Mouse (Mus musculus): ENCODE measurements around the gene Ppox.
"Not testable (repeated sequence)": the region's sequence is repeated elsewhere in the genome, so short reads cannot be mapped to it uniquely, and the experiment has no call there.

Gene Ppox

DNA sequence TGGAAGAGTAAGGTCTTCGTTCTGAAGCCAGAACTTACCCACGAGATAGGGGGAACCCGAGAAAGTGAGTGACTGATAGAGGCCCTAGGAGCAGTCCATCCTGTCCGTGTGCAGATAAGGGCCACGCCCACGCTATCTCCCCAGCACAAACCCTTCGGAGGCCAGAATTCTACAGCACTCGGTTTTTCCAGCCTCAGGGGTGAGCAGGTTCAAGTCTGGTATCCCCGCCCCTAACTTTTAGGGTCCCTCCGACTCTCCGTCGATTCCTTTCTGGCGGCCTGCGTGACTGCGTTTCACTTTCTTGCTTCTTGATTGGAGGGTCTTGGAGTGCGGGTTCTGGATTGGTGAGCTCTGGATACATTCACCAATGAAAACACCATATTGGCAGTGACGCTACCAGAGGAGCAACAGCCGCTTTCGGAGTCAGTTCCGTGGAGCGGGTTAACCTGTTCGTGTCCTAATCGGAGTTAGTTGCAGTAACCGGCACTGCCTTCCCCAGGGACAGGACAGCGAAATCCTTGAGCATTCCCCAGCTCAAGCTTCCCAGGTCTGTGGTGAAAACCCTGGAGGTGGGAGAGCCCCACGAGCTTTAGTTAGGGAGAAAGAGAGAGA, at the start of gene Ppox:
Ppox (minus strand) TSS at position 271 of the 612 bp plus-strand sequence.
- DNase-seq (ENCODE audit: low read depth, low spot score): peak; percentile 97

DNA sequence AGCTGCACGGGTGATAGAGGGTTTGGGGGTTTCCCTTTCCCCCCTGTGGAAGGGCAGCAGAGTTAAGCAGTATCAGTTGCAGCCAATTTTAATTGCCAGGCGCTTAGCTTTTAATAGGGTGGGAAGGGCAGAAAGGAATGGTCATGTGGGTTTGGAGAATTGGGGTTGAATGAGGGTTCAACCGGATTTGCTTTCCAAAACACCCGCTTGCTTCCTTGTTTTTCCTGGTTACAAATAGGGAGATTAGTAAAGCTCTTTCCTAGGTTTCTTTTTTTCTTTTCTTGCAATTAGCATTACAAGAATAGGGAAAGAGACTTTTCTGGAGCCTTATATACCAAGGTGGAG, 49.2 kb upstream of the Ppox start:
- no peak for DNase-seq (ENCODE audit: low read depth, low spot score)

DNA sequence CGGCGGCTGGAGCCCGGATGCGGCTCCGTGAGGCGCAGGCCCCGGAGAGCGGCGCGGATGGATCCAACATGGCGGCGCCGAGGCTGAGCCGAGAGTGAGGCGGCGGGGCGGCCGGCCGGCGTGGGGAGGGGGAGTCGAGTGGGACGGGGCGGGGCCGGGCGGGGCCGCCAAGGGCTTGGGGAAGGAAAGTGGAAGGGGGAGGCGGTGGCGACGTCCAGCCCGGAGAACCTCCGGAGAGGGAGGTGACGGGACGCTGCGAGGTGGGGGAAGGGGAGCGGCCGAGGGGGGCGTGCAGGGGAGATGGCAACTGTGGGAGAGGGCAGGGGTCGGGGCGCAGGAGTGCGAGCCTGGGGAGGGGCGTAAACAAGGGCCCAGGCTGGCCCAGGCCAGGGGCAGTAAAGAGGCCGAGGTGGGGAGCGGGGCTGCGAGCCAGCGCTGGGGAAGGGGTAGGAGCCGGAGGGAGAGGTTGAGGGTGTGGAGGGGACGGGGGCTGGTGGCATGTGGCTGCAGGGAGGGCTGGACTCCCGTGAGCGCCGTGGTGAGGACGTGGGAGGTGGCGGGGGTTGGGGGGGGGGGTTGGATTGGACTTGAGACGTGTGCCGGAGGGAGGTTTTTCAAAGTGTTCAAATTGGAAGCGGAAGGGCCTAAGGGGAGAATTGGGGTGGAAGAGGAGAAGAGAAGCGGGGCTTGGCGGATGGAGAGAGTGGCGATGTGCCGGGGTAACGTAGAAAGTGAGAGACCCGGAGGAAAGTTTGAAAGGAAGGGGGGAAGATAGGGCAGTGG, 48.6 kb upstream of the Ppox start:
- peak; percentile 80 for DNase-seq (ENCODE audit: low read depth, low spot score)

DNA sequence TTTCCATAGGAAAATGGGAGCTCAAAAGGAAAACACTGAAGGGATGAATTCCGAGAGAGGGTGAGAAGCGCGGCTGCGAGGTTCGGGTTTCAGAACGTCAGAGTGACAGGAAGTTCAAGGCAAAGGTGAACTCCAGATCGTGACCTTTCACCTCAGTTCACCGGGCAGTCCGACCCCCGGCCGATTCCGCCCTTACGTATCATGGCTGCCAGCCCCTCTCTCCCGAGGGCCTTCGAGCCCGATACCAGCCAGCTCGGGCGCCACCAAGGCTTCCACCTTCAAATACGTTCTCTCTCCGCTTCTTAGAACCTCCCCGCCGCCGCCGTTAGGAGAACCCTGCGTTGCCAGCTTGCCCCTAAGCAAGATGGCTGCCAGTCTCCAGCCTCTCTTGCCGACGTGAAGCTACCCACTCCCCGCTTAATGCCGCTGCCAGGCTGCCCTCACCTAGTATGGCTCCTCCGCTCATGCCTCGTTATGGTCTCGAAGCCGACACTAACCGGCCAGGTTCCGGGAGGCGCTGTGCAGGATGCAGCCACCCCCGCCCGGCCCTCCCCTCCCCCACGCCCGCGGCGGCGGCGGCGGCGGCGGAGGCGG, 48.0 kb upstream of the Ppox start, which contains the start of gene Dedd:
Dedd (plus strand) TSS at position 307 of the 594 bp plus-strand sequence.
- DNase-seq (ENCODE audit: low read depth, low spot score): peak; percentile 86

DNA sequence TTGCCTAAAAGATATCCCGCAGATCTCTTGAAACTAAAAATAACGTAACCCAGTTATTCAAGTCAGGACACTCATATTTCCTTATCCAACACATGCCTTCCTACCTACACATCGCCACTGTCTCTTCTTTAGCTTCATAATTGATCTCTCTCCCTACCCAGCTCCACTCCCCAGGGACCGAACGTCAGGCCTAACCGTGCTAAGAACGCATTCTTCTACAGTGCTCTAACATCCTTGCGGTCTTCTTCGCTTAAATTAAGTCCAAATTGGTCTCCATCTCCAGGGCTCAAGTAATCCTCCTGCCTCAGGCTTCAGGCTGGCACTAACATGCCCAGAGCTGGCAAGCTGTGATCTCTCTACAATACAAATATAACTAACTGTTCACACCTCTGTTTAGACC, 47.3 kb upstream of the Ppox start:
- DNase-seq (ENCODE audit: low read depth, low spot score): no peak

DNA sequence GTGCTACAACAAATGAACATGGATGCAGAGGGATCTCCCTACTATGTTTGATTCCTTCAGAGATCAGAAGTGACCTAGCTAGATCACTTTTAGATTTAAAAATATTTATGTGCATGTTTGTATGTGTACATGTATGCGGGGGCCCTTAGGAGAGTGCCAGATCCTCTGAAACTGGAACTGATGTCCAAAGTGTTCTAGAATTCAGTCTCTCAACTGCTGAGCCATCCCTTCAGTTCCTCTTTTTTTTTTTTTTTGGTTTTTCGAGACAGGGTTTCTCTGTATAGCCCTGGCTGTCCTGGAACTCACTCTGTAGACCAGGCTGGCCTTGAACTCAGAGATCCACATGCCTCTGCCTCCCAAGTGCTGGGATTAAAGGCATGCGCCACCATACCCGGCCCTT, 45.6 kb upstream of the Ppox start:
- DNase-seq (ENCODE audit: low read depth, low spot score): not testable (repeated sequence)

DNA sequence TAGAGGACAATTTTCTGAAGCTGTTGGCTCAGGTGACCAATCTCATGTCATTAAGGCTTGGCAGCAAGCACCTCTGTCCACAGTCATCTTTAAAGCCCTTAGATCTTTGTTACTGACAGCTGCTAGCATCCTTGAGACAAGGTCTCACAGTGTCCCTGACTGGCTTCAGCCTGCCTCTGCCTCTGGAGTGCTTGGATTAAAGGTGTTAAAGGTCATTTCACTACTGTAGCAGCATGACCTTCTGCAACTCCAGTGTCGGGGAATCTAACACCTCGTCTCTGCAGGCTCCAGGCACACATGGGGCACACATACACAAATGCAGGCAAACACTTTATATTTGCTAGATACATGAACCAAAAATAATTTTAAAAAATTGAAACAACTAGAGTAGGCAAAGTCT, 44.6 kb upstream of the Ppox start:
- DNase-seq (ENCODE audit: low read depth, low spot score): no peak

DNA sequence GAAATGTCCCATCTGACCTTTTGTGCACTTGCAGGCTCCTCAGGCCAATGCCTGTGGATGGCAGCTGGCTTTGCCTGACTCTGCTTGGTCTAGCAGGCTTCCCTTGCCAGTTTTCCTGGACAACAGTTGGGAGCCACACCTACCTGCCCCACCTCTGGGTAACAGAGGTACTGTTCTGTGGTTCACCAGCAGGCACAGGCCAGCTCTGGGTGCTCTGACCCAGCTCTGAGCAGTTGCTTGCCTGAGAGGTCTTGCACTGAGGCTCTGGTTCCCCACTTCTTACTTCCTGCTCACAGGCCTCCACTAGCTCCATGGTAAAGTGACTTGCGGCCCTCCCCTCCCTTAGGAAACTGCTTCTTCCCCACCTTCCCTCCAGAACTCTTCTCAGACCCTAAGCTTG, 41.0 kb upstream of the Ppox start:
- no peak for DNase-seq (ENCODE audit: low read depth, low spot score)

DNA sequence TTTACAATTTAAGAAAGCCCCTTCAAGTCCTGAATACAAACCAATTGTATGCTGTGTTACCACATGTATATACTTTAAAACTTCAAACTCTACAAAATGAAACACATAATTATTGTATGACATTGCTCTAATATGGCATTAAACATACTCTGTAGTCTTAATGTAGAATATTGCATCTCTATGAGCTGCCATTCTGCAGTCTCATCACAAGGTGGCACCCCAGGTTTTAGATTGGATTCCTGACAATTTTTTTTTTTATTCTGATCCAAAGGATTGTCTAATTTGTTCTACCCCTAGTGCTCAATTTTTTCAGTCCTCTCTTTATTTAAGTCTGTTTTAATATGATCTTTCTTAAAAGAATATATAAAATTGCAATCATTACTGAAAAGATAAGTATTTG, 40.4 kb upstream of the Ppox start:
- DNase-seq (ENCODE audit: low read depth, low spot score): no peak

DNA sequence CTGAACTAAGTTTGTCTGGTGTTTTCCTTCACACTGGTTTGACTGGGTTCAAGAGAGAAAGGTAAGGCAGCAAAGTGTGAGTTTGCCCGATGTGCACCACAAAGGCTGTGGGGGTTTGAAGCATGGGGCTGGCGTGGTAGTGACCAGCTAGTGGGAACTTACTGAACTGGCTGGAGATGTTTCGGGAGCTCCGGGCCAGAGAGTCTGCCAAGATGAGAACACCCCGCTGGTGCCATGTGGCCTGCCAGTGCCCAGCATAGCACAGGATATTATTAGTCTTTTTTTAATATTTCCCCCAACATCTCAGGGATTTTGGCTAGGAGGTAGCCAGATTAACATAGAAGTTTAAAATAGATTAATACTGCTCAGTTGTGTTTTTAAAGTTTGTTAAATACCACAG, 39.2 kb upstream of the Ppox start:
- DNase-seq (ENCODE audit: low read depth, low spot score): no peak

DNA sequence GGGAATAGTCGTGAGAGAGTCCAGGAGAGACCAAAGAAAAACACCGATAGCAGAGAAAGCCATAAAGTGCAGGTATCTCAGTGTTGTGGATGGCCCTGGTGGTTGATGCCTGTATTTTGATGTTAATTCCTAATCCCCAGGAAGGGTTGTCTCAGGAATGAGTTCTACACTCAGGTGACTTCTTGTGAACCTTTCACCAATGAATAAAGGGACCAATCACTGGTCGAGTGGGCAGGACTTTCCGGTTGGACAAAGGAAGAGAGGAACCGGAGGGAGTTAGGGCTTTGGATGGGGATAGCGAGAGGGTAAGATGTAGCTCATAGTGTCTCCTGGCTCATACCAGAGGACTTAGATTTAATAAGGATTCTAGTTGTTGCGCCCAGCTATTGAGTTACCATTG, 38.8 kb upstream of the Ppox start:
- no peak for DNase-seq (ENCODE audit: low read depth, low spot score)

DNA sequence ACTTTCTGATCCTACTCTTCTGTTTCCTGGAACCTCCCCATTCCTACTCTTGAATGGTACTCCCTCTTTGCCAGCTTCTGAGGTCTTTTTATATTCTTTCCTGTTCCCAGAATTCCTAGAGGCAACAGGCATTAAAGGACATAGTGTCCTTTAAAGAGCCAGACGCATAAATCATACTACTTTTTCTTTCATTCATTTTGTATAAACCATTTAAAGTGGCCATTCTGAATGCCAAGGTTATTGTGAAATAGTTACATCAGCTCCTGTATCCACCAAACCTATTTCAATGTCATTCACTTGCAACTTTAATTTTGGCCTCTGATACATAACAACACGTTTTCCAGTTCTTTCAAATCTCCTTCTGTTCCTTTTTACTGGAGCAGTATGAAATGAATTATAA, 28.3 kb upstream of the Ppox start:
- DNase-seq (ENCODE audit: low read depth, low spot score): no peak

DNA sequence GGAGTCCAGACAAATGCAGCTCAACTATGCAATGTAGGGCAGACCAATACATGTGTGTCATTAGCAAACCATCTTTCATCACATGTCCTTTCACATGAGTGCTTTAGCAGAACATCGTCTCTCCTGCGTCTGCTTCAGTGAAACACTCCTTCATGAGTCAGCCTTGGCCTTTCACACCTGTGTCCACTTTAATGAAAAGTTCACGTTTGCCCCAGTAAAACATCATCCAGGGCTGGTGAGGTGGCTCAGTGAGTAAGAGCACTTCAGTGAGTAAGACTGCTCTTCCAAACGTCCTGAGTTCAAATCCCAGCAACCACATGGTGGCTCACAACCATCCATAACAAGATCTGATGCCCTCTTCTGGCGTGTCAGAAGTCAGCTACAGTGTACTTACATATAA, 25.2 kb upstream of the Ppox start:
- not testable (repeated sequence) for DNase-seq (ENCODE audit: low read depth, low spot score)

DNA sequence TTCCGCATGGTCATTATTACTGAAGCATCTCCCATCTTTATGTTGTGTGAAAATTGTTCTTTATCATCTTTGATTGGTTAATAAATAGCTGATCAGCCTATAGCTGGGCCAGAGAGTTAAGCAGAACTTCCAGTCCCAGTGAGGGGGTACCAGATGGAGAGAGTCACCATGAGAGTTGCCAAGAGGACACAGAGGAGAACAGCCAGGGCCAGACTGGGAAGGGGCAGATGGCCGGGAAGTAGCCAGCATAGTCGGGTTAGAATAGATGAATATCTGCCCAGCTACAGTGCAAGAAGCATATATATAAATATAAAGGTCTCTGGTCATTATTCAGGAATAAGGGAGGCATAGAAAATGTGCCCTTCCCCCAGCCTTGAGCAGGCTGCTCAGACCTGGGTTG, 17.2 kb upstream of the Ppox start:
- no peak for DNase-seq (ENCODE audit: low read depth, low spot score)

DNA sequence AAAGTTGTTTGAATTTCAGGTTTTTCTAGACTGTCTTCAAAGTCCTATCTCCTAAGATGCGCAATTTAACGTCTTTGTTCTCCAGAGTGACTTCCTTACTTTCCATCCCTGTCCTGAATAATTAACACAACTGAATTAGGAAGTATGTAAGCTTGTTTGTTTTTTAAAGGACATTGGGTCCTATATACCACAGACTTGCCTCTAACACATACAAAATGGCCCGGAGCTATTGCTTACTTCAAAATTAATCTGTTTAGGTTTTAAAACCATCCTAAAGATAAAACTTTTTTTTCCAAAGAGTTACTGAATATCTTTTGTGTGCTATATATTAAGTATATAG, 14.0 kb upstream of the Ppox start:
- DNase-seq (ENCODE audit: low read depth, low spot score): no peak

DNA sequence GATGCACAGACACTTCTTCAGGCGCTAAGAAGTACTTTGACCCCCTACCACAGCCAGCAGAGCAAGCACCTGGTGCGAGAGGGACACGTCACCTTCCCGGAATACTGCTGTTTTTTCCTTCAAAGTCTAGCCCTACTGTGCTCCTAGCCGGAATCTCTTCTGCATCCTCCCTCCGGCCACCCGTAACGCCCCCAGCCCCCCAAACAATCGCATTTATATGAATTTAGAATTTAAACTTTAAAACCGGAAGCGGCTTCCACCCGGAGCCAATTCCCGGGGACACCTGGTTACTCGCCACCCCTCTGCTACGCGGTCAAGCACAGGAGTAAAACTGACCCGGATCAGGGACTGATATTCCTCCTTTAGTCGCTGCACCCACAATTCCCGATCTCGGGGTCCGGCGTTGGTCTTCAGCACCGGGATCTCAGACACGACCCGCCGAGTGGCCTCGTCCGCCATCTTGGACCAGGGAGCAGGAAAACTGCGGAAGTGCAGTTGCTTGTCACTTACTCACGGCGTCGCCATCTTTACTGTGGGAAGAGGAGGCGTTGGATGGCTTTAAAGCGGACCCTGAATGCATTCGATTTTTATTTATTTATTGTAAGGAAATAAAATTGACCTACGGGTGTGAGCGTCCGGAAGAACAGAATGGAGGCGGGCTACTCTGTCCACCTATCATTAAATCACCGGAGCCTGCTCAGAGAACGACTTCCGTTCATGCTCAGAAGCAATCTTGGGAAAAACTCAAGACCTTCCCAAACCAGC, 13.5 kb upstream of the Ppox start, which contains the start of gene Ufc1:
Ufc1 (minus strand) TSS at position 727 of the 765 bp plus-strand sequence.
- DNase-seq (ENCODE audit: low read depth, low spot score): peak; percentile 83

DNA sequence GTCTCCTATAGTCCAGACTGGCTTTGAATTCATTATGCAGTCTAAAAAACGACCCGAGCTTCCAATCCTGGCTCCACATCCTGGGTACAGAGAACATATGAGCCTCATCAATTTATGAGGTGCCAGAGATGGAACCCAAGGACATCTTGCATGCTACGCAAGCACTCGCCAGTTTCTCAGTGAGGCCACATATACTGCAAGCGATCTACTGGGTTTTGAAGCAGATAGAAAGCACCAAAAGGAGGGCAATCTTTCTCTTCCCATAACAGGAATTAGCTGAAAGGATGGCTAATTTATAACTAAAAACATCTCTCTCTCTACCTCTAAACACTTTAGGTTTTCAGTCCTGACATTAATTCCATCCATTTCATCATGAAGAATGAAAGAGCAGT, 12.9 kb upstream of the Ppox start:
- DNase-seq (ENCODE audit: low read depth, low spot score): no peak

DNA sequence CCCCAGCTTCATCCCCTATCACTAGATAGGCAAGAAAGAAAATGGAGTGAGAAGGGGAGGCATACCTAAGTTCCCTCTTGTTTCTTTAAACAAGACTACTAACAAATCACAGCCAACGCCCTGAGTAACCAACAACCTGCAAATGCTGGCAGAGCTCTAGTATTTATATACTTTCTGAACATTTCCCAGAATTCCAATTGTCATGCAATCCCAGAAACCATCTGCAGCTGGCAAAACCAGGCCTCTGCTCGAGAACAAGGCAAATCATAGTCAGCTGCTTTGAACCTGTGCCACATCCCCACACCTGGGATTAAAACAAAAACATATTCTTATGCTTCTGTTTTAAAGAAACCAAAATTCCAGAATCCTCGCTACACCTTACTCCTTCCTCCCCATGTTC, 12.4 kb upstream of the Ppox start:
- no peak for DNase-seq (ENCODE audit: low read depth, low spot score)

DNA sequence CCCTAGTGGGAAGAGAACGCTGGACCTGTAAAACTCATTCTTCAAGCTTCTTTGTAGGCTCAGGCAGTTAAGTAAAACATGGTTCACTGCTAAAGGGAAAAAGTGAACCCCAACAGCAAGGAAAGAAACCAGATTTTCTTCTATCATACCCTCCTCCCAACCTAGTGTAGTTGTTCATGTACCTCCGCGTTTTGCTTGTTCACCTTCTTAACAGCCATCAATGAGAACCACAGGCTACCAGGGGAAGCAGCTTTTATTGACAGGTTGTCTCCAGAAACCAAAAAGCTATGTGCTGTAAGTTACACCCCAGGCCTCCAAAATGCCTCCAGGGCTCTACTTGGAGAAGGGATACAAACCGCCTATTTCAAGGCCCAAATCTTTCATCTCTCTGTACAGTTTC, 7.3 kb upstream of the Ppox start:
- DNase-seq (ENCODE audit: low read depth, low spot score): no peak

DNA sequence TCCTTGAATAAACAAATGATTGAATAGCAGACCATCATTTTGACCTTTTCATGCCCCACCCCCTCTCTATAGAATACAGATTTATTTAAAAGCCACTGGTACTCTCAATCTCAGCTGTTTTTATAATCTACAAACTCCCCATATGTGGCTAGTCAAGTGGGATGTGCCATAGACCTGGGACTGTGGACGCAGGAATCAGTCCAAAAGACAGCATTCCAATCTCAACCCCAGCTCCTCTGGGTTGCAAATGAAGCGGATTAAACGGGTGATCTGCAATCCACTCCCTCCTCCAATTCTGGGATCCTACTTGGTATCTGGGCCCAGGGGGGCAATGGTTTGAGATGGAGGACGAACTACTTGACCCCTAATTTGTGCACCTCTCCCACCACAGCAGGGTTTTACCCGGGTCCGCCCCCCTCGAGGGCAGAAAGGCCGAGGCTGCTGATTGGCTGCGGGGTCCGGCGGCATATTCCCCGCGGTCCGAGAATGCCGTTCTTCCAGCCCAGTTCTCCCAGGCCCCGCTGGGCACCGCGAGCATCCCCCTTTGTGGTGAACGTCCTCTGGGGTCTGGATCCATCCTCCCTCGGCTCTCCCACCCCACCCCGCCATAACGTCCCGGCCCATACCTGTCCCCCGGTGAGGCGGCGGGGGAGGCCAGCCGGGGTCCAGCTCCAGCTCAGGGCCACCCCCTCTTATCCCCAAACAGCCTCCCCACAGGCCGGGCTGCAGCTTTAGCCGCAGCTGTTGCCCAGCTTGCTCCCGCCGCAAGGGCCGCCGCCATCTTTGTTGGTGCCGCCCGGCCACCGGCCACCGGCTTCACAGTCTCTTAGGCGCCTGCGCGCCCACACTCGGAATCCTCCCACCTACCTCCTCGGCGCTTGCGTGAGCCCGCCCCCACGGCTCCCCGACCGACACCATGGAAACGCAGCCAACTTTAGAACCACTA, 6.4 kb upstream of the Ppox start, which contains the start of gene Usp21:
Usp21 (minus strand) TSS at position 856 of the 946 bp plus-strand sequence.
- peak; percentile 92 for DNase-seq (ENCODE audit: low read depth, low spot score)

DNA sequence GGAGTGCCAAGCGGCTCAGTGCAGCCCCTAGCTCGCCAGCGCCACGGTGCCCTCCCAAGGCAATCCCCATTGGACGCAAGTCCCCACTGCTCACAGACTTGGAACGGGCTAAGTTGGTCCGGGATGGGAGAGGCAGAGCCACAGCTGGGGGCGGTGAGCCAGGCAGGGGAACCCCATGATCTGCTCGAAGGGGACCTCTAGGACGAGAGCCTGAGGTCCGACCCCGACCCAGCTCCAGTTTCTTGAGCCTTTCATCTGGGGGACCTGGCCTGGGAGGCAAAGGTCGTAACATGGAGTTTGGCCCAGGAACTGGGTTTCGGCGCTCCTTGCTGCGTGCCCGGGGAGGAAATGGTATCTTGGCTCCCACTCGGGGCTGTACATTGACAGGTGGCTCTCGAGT, 5.5 kb upstream of the Ppox start:
- DNase-seq (ENCODE audit: low read depth, low spot score): no peak
